Mouse (Mus musculus) ES-Bruce4 (cell line): ENCODE results near the gene Mpv17l. TPM values are rescaled to one million over a fixed set of nuclear protein-coding genes. Genes with fewer than 3 reads are reported as not detected.
"Not testable (repeated sequence)": the region's sequence is repeated elsewhere in the genome, so short reads cannot be mapped to it uniquely, and the experiment has no call there.

Experiments
- H3K27ac ChIP-seq: 2 replicates; pipeline ENCODE4 v1.5.1; 2012; ENCODE audit warnings: low read length, inconsistent platforms; ENCODE audit not compliant: insufficient read depth
- H3K27me3 ChIP-seq: 2 replicates; pipeline ENCODE4 v1.6.1; 2012; ENCODE audit warnings: mild to moderate bottlenecking, low read length, inconsistent platforms; ENCODE audit not compliant: control insufficient read depth, poor library complexity, insufficient read depth, severe bottlenecking
- H3K36me3 ChIP-seq: 2 replicates; pipeline ENCODE4 v1.6.1; 2012; ENCODE audit warnings: inconsistent platforms, mild to moderate bottlenecking, low read length, moderate library complexity; ENCODE audit not compliant: control insufficient read depth, poor library complexity, insufficient read depth, severe bottlenecking
- H3K4me1 ChIP-seq: one replicate; pipeline ENCODE4 v1.8.1; 2011; ENCODE audit warnings: low read length; ENCODE audit not compliant: control insufficient read depth, insufficient read depth
- H3K4me3 ChIP-seq: 2 replicates; pipeline ENCODE4 v1.5.1; 2011; ENCODE audit warnings: low read depth, mild to moderate bottlenecking, low read length
- H3K9ac ChIP-seq: 2 replicates; pipeline ENCODE4 v1.6.1; 2012; ENCODE audit warnings: low read depth, mild to moderate bottlenecking, inconsistent platforms; ENCODE audit not compliant: poor library complexity, severe bottlenecking
- H3K9me3 ChIP-seq: replicated peaks from 2 replicates; pipeline ENCODE4 v1.6.1; 2012; ENCODE audit warnings: mild to moderate bottlenecking, low read length, inconsistent platforms; ENCODE audit not compliant: control insufficient read depth, poor library complexity, insufficient read depth, severe bottlenecking
- CTCF ChIP-seq: IDR thresholded peaks from one replicate; pipeline ENCODE4 v1.8.1; 2011; ENCODE audit warnings: low read depth, low read length
- EP300 ChIP-seq: IDR thresholded peaks from 2 replicates; pipeline ENCODE4 v1.6.1; 2011; ENCODE audit warnings: low read depth, low read length; ENCODE audit not compliant: insufficient read depth
- POLR2A ChIP-seq: IDR thresholded peaks from one replicate; pipeline ENCODE4 v1.8.1; 2011; ENCODE audit warnings: low read length; ENCODE audit not compliant: insufficient read depth
- polyA plus RNA-seq: library from polyadenylated mRNA; stranded (reverse); fragments of >200 nt; gene quantifications from 2 replicates; pipeline ENCODE4 v1.2.4, GENCODE M21; 2011; ENCODE audit warnings: low read depth; ENCODE audit not compliant: missing spikeins, insufficient read depth, insufficient read length

The Mpv17l gene
- polyA plus RNA-seq, 1 experiment: 19.9 TPM

GRCm38 (mm10) chr16:13921063-13921462 lies 18.1 kb downstream of the Mpv17l start:
- Histone ChIP-seq H3K4me3 (no peak overlapping the region), H3K4me1 (no peaks in the 10 kb centered on the region), H3K27me3 (no peaks in the 10 kb centered on the region), H3K9me3 (no peaks in the 10 kb centered on the region; the same call in 1 of the 2 replicates), H3K9ac (no peak overlapping the region), H3K27ac (no peak overlapping the region), H3K36me3 (no peaks in the 10 kb centered on the region)
- no peak for TF ChIP-seq POLR2A
- peak; percentile 82 for TF ChIP-seq CTCF
- TF ChIP-seq EP300: no peak

- no peaks in the 10 kb centered on the region; the same call in 1 of the 2 replicates for H3K9me3 ChIP-seq
- H3K4me3 ChIP-seq: no peak overlapping the region
- H3K9ac ChIP-seq: no peak overlapping the region
- TF ChIP-seq POLR2A (no peak), EP300 (no peak), CTCF (no peak)
- no peaks in the 10 kb centered on the region for H3K36me3 ChIP-seq
- H3K27me3 ChIP-seq: no peaks in the 10 kb centered on the region
- H3K27ac ChIP-seq: no peak overlapping the region
- no peaks in the 10 kb centered on the region for H3K4me1 ChIP-seq
Measured at GRCm38 (mm10) chr16:13921781-13922180, 18.8 kb downstream of the Mpv17l start.

GRCm38 (mm10) chr16:13922499-13922898 lies 19.5 kb downstream of the Mpv17l start:
- not testable (repeated sequence) for H3K4me1 ChIP-seq, H3K4me3 ChIP-seq, H3K27ac ChIP-seq, H3K9me3 ChIP-seq, H3K36me3 ChIP-seq, H3K27me3 ChIP-seq, H3K9ac ChIP-seq

- not testable (repeated sequence) for H3K27ac ChIP-seq
Measured at GRCm38 (mm10) chr16:13922966-13923365, 20.0 kb downstream of the Mpv17l start.

GRCm38 (mm10) chr16:13927456-13928075 lies 24.6 kb downstream of the Mpv17l start:
- no peaks in the 10 kb centered on the region for H3K4me1 ChIP-seq
- TF ChIP-seq EP300 (no peak), POLR2A (no peak), CTCF (no peak)
- no peaks in the 10 kb centered on the region for H3K27me3 ChIP-seq
- H3K9ac ChIP-seq: no peak overlapping the region
- peaks cover 8% of the 10 kb centered on the region for H3K9me3 ChIP-seq
- H3K4me3 ChIP-seq: no peak overlapping the region
- no peaks in the 10 kb centered on the region for H3K36me3 ChIP-seq
- no peak overlapping the region for H3K27ac ChIP-seq

More at GRCm38 (mm10) chr16:13922966-13923365, 20.0 kb downstream of the Mpv17l start:
- H3K4me1 ChIP-seq, H3K36me3 ChIP-seq, H3K9ac ChIP-seq, H3K27me3 ChIP-seq, H3K4me3 ChIP-seq, H3K9me3 ChIP-seq: not testable (repeated sequence)

GRCm38 (mm10) chr16:13940139-13940846 lies 37.3 kb downstream of the Mpv17l start:
- Histone ChIP-seq H3K9ac (peak overlapping the region; percentile 70), H3K27me3 (no peaks in the 10 kb centered on the region), H3K4me3 (peak overlapping the region; percentile 82), H3K27ac (no peak overlapping the region), H3K4me1 (no peaks in the 10 kb centered on the region), H3K36me3 (no peaks in the 10 kb centered on the region), H3K9me3 (no peaks in the 10 kb centered on the region)
- TF ChIP-seq EP300: peak; percentile 27; the same call in 1 of the 2 replicates
- TF ChIP-seq CTCF: no peak
- TF ChIP-seq POLR2A: peak; percentile 65
